Mouse (Mus musculus) frontal cortex, adult (tissue): ENCODE data around the gene Taf5l.
"Not testable (repeated sequence)": the region's sequence is repeated elsewhere in the genome, so short reads cannot be mapped to it uniquely, and the experiment has no call there.

Experiments
- ATAC-seq: cut with Nextera tagmentation; 2 replicates; pipeline ENCODE4 v1.9.2; 2017; ENCODE audit warnings: mild to moderate bottlenecking, moderate library complexity, mixed read lengths; ENCODE audit not compliant: low TSS enrichment

The Taf5l gene

DNA sequence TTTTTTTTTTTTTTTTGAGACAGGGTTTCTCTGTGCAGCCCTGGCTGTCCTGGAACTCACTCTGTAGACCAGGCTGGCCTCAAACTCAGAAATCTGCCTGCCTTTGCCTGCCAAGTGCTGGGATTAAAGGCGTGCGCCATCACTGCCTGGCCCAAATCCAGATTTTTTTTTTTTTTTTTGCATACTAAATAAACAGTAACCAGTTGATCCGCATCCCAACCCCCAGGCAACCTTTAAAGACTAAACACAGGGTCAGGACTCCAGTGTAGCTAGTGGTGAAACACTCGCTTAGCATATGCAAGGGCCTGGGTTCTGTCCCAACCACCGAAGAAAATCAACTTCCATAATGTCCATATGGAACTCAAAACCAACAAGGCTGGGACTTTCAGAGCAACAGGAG is 60.6 kb downstream of the Taf5l start:
- ATAC-seq: not testable (repeated sequence)

- ATAC-seq: no peak
These were observed 61.1 kb downstream of the Taf5l start for GRCm38 (mm10) chr8:123960056-123960455.

DNA sequence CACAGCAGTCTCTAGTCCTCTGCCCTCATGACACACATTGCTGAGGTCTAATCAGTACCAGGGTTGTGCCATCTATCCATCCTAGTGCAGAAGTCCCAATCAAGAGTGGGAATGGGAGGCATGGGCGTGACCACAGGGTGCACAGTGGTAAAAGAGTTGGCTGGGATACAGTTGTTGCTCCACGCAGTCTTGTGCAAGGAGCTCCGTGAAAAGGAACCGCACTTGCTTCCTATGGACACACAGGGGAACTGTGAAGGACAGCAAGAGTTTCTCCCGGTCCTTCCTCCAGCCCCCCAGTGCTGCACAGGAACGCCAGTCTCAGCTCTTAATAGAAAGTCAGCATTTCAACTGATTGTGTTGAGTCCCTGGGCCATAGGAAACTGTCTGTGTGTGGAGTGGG is 61.7 kb downstream of the Taf5l start:
- ATAC-seq: no peak

DNA sequence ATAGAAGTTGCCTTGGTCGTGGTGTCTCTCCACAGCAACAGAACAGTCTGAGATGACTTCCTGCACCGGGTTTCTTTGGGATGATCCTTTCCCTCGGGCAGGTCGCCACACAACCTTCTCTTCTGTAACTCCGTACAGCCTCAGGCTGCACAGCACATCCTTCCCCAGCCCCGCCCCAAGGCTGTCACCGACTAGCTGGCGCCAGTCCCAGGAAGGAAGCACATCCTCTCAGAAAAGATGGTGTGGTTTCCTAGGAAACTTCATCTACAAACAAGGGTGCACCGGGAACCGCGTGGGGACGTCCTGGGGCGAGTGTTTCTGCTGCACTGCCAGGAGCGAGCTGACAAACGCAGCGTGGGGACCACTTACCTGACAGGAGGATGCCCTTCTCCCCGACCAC is 63.1 kb downstream of the Taf5l start:
- ATAC-seq: peak; percentile 92

GRCm38 (mm10) chr8:123954246-123954645 is 67.0 kb downstream of the Taf5l start:
- ATAC-seq: no peak

- ATAC-seq: no peak
These were observed 67.5 kb downstream of the Taf5l start for GRCm38 (mm10) chr8:123953686-123954085.

- peak; percentile 42; the same call in 1 of the 2 replicates for ATAC-seq
These were observed 71.0 kb downstream of the Taf5l start for GRCm38 (mm10) chr8:123950077-123950802.

GRCm38 (mm10) chr8:123949686-123949986 is 71.6 kb downstream of the Taf5l start:
- peak; percentile 62 for ATAC-seq

GRCm38 (mm10) chr8:123948942-123949685 is 72.1 kb downstream of the Taf5l start, which contains the start of gene Nup133:
Gene Nup133, minus strand, starts transcription at chr8:123949265.
- ATAC-seq: peak; percentile 80
